Mouse (Mus musculus) CH12.LX (cell line): ENCODE data around the gene Klhl42. TPM values are rescaled to one million over a fixed set of nuclear protein-coding genes. Genes with fewer than 3 reads are reported as not detected.

Experiments used
- DNase-seq: peaks from one replicate; pipeline ENCODE4 v3.0.0-alpha.2; 2013; ENCODE audit errors: extremely low read depth
- H3K27ac ChIP-seq: 2 replicates; pipeline ENCODE4 v1.5.1; 2012; ENCODE audit warnings: low read depth, mild to moderate bottlenecking, control low read depth, moderate library complexity; ENCODE audit not compliant: insufficient read depth
- H3K27me3 ChIP-seq: replicated peaks from 2 replicates; pipeline ENCODE3; 2012; ENCODE audit warnings: inconsistent platforms
- H3K36me3 ChIP-seq, 2 experiments: replicated peaks in 1 of 2; 2 replicates each; pipeline versions ENCODE3 to v1.6.1; 2012; ENCODE audit warnings: inconsistent platforms in 1 of 2, low read length in 1 of 2, mild to moderate bottlenecking in 1 of 2, mixed read lengths in 1 of 2, moderate library complexity in 1 of 2; ENCODE audit not compliant: control insufficient read depth in 1 of 2, insufficient read depth in 1 of 2
- H3K4me1 ChIP-seq, 2 experiments: 2 replicates each; pipeline ENCODE4 v1.6.1; 2012; ENCODE audit warnings: inconsistent platforms in 1 of 2, moderate library complexity in 1 of 2; ENCODE audit not compliant: insufficient read depth in 2 of 2, control insufficient read depth in 1 of 2
- H3K4me2 ChIP-seq: 2 replicates; pipeline ENCODE4 v1.6.1; 2012; ENCODE audit warnings: low read depth, mild to moderate bottlenecking, control low read depth; ENCODE audit not compliant: poor library complexity, insufficient read depth, severe bottlenecking
- H3K4me3 ChIP-seq, 3 experiments: fragments of 150-350 bp in 1 of 3; sonication (generic) in 1 of 3; replicated peaks in 1 of 3; 2 replicates each; pipeline versions ENCODE3 to v1.5.1; 2011 to 2012; ENCODE audit warnings: low read depth in 2 of 3, low read length in 2 of 3, mild to moderate bottlenecking in 2 of 3, moderate library complexity in 2 of 3, control low read depth in 1 of 3, improper control_type of control experiment in 1 of 3, inconsistent platforms in 1 of 3, mixed read lengths in 1 of 3; ENCODE audit not compliant: poor library complexity in 1 of 3
- H3K79me2 ChIP-seq: replicated peaks from 2 replicates; pipeline ENCODE4 v1.6.1; 2012; ENCODE audit warnings: mild to moderate bottlenecking, moderate library complexity; ENCODE audit not compliant: control insufficient read depth, poor library complexity, insufficient read depth, severe bottlenecking; ENCODE audit errors: extremely low read depth
- H3K9ac ChIP-seq: 2 replicates; pipeline ENCODE4 v1.6.1; 2012; ENCODE audit warnings: low read depth, mild to moderate bottlenecking, control low read depth, moderate library complexity; ENCODE audit not compliant: insufficient read depth
- H3K9me3 ChIP-seq: replicated peaks from 2 replicates; pipeline ENCODE3; 2012; ENCODE audit warnings: low read length, inconsistent platforms, mixed read lengths
- BHLHE40 ChIP-seq: IDR thresholded peaks from 2 replicates; pipeline ENCODE4 v1.6.1; 2011; ENCODE audit warnings: mild to moderate bottlenecking, low read depth, low read length, improper control_type of control experiment
- CTCF ChIP-seq, 2 experiments: IDR thresholded peaks in 1 of 2; conservative IDR thresholded peaks in 1 of 2; 2 replicates each; pipeline ENCODE4 v1.5.1; 2011 to 2012; ENCODE audit warnings: low read depth in 2 of 2, low read length in 2 of 2, improper control_type of control experiment in 1 of 2, inconsistent platforms in 1 of 2, mild to moderate bottlenecking in 1 of 2, moderate library complexity in 1 of 2
- ELF1 ChIP-seq: IDR thresholded peaks from 2 replicates; pipeline ENCODE4 v1.6.1; 2014; ENCODE audit warnings: low read depth, mild to moderate bottlenecking, inconsistent platforms, low read length, improper control_type of control experiment
- ETS1 ChIP-seq: conservative IDR thresholded peaks from 2 replicates; pipeline ENCODE4 v1.6.1; 2012; ENCODE audit warnings: low read depth, mild to moderate bottlenecking, inconsistent platforms, low read length, improper control_type of control experiment, moderate library complexity
- HCFC1 ChIP-seq: IDR thresholded peaks from 2 replicates; pipeline ENCODE4 v1.6.1; 2012; ENCODE audit warnings: low read depth, mild to moderate bottlenecking, inconsistent platforms, low read length, improper control_type of control experiment
- IRF4 ChIP-seq: IDR thresholded peaks from 2 replicates; pipeline ENCODE4 v1.6.1; 2014; ENCODE audit warnings: low read depth, mild to moderate bottlenecking, inconsistent platforms, low read length, improper control_type of control experiment
- MAFK ChIP-seq: IDR thresholded peaks from 2 replicates; pipeline ENCODE4 v1.6.1; 2011; ENCODE audit warnings: low read length, improper control_type of control experiment; ENCODE audit not compliant: insufficient replicate concordance
- MAX ChIP-seq: IDR thresholded peaks from 2 replicates; pipeline ENCODE4 v1.6.1; 2011; ENCODE audit warnings: low read length, improper control_type of control experiment
- MEF2A ChIP-seq: IDR thresholded peaks from 2 replicates; pipeline ENCODE4 v1.6.1; 2014; ENCODE audit warnings: low read depth, mild to moderate bottlenecking, inconsistent platforms, low read length, improper control_type of control experiment, borderline replicate concordance
- MXI1 ChIP-seq: IDR thresholded peaks from 2 replicates; pipeline ENCODE4 v1.6.1; 2011; ENCODE audit warnings: mild to moderate bottlenecking, low read depth, low read length, improper control_type of control experiment
- MYC ChIP-seq: IDR thresholded peaks from 2 replicates; pipeline ENCODE4 v1.6.1; 2011; ENCODE audit warnings: low read depth, mild to moderate bottlenecking, improper control_type of control experiment, low read length
- PAX5 ChIP-seq: IDR thresholded peaks from 2 replicates; pipeline ENCODE4 v1.6.1; 2012; ENCODE audit warnings: low read length, inconsistent platforms, mixed read lengths
- RAD21 ChIP-seq: IDR thresholded peaks from 2 replicates; pipeline ENCODE4 v1.6.1; 2011; ENCODE audit warnings: low read depth, mild to moderate bottlenecking, low read length, improper control_type of control experiment, moderate library complexity
- SIN3A ChIP-seq: IDR thresholded peaks from 2 replicates; pipeline ENCODE4 v1.6.1; 2012; ENCODE audit warnings: low read length, improper control_type of control experiment, inconsistent platforms
- SMC3 ChIP-seq: IDR thresholded peaks from 2 replicates; pipeline ENCODE4 v1.6.1; 2011; ENCODE audit warnings: low read depth, low read length, improper control_type of control experiment
- TBP ChIP-seq: conservative IDR thresholded peaks from 2 replicates; pipeline ENCODE4 v1.6.1; 2011; ENCODE audit warnings: low read depth, low read length, improper control_type of control experiment
- ZKSCAN1 ChIP-seq: IDR thresholded peaks from 2 replicates; pipeline ENCODE4 v1.6.1; 2012; ENCODE audit warnings: low read depth, inconsistent platforms, low read length, improper control_type of control experiment, borderline replicate concordance
- dilution Hi-C: fragments of 300-500 bp; cut with MboI; formaldehyde crosslinking; loops from 2 replicates; pipeline ENCODE4 v1.14.3; 2020; ENCODE audit warnings: low sequenced_read_pairs; ENCODE audit not compliant: extremely low pct_unique_long_range_greater_than_20kb, extremely low pct_ligation_motif_present
- in situ Hi-C: fragments of 300-500 bp; cut with MboI; formaldehyde crosslinking; loops from 3 replicates; pipeline ENCODE4 v1.14.3; 2019; ENCODE audit warnings: low sequenced_read_pairs, low pct_ligation_motif_present, low pct_unique_long_range_greater_than_20kb, mixed read lengths
- polyA plus RNA-seq: library from polyadenylated mRNA; unstranded; fragments of >175 nt; gene quantifications from 2 replicates; pipeline ENCODE4 v1.2.1, GENCODE M21; 2012; ENCODE audit warnings: low read depth; ENCODE audit not compliant: insufficient read length
- total RNA-seq, 2 experiments: library from RNA; depleted of rRNA; stranded (reverse); fragments of 300-350 nt in 1 of 2; fragments of >200 nt in 1 of 2; gene quantifications; 2 replicates each; pipeline ENCODE4 v1.2.3; 2012 to 2014

Gene Klhl42
- total and polyA plus RNA-seq, 3 experiments, result 2.7 to 7.4 (median 3.6) TPM

GRCm38 (mm10) chr6:147102293-147102692, 11.1 kb downstream of the Klhl42 start:
- peaks cover 57 to 72% of the 10 kb centered on the region in 2 experiments for H3K36me3 ChIP-seq
- in situ Hi-C loops (no loop called here), dilution Hi-C loops (no loop called here)
- no peak overlapping the region for H3K27ac ChIP-seq
- H3K4me3 ChIP-seq, result no peak overlapping the region
- peak; percentile 30 for DNase-seq
- no peak overlapping the region for H3K4me2 ChIP-seq
- TF ChIP-seq RAD21 (peak; percentile 65), CTCF (conservative IDR thresholded peaks at IDR 0.05 in 1 of 2, IDR thresholded peaks at IDR 0.05 in 1 of 2; ENCODE audit: low read depth in 2 of 2, low read length in 2 of 2) (peak in 1 of 2 experiments; percentile 57; a peak in 2 of 4 replicates), SIN3A (no peak), SMC3 (peak; percentile 58)
- H3K79me2 ChIP-seq, result peaks cover 32% of the 10 kb centered on the region
- H3K9ac ChIP-seq, result no peak overlapping the region
- H3K9me3 ChIP-seq, result no peaks in the 10 kb centered on the region
- H3K4me1 ChIP-seq, result peaks cover 12 to 42% of the 10 kb centered on the region in 2 experiments
- H3K27me3 ChIP-seq, result no peaks in the 10 kb centered on the region

- Histone ChIP-seq H3K9me3 (no peaks in the 10 kb centered on the region), H3K4me1 (peaks cover 0 to 9% of the 10 kb centered on the region in 2 experiments; a peak in 2 of 4 replicates), H3K79me2 (peaks cover 4% of the 10 kb centered on the region), H3K4me2 (no peak overlapping the region), H3K36me3 (peaks cover 75 to 86% of the 10 kb centered on the region in 2 experiments), H3K27ac (no peak overlapping the region), H3K27me3 (no peaks in the 10 kb centered on the region), H3K4me3 (no peak overlapping the region), H3K9ac (no peak overlapping the region)
- DNase-seq, result no peak
- no peak for TF ChIP-seq IRF4
- no peak for TF ChIP-seq MYC
- no peak for TF ChIP-seq ETS1
- TF ChIP-seq TBP, result no peak
- TF ChIP-seq ZKSCAN1, result no peak
- TF ChIP-seq HCFC1, result no peak
- no peak for TF ChIP-seq BHLHE40
- no peak for TF ChIP-seq MAX
- TF ChIP-seq SIN3A, result no peak
- no peak for TF ChIP-seq PAX5
- TF ChIP-seq MXI1, result no peak
- TF ChIP-seq MAFK, result no peak
- no peak for TF ChIP-seq MEF2A
- no peak for TF ChIP-seq ELF1
- dilution Hi-C loops, result no loop called here
- in situ Hi-C loops, result no loop called here
These were observed 14.3 kb downstream of the Klhl42 start for GRCm38 (mm10) chr6:147105529-147105928.
